Mouse (Mus musculus) erythroblast, adult 5-6 weeks (primary cell): Measurements from ENCODE around the gene Sh2d4b. TPM values are rescaled to one million over a fixed set of nuclear protein-coding genes. Genes with fewer than 3 reads are reported as not detected.

ENCODE experiments used
- ATAC-seq: replicated peaks from 2 replicates; pipeline ENCODE4 v1.8.0; 2016; ENCODE audit warnings: moderate number of reproducible peaks, mild to moderate bottlenecking, moderate TSS enrichment, inconsistent platforms; ENCODE audit not compliant: poor library complexity, low FRiP score, severe bottlenecking
- total RNA-seq, 2 experiments: library from RNA; stranded (forward) in 1 of 2; stranded (reverse) in 1 of 2; fragments of 150-400 nt in 1 of 2; fragments of 200-764, 138-1000 nt in 1 of 2; gene quantifications; 2 replicates each; pipeline versions ENCODE4 v1.2.3 to v1.2.4; 2015 to 2017; ENCODE audit warnings: low replicate concordance in 2 of 2

The Sh2d4b gene
- total RNA-seq (2015; ENCODE audit: low replicate concordance): not detected in 2 replicates
- total RNA-seq (2017; ENCODE audit: low replicate concordance): 0.56 TPM in 1 of 2 replicates, not detected in the other

- ATAC-seq: no peak
These were observed at the start of gene Sh2d4b for GRCm38 (mm10) chr14:40893196-40893595. Sh2d4b (minus strand) TSS chr14:40893266.

GRCm38 (mm10) chr14:40942429-40942828 is 49.4 kb upstream of the Sh2d4b start:
- ATAC-seq: no peak

- ATAC-seq: no peak
These were observed 45.4 kb upstream of the Sh2d4b start for GRCm38 (mm10) chr14:40938380-40938987.

GRCm38 (mm10) chr14:40937052-40937451 is 44.0 kb upstream of the Sh2d4b start:
- no peak for ATAC-seq

DNA sequence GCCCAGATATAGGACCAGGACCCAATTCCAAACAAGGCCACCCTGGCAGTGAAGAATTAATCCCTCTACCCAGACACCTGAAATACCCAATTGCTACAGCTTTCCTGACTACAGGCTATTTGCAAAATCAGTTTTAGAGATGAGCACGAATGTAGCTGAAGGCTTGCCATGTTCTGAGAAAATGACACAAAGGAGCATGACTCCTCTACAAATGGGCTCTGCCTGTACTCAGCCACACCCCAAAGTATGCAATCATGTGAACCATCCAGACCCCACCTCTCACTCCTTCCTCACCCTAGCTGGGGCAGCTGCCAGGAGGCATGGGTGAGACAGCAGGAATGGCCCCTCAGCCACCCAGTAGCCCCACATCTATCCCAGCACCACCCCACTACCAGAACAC is 42.4 kb upstream of the Sh2d4b start:
- ATAC-seq: no peak

DNA sequence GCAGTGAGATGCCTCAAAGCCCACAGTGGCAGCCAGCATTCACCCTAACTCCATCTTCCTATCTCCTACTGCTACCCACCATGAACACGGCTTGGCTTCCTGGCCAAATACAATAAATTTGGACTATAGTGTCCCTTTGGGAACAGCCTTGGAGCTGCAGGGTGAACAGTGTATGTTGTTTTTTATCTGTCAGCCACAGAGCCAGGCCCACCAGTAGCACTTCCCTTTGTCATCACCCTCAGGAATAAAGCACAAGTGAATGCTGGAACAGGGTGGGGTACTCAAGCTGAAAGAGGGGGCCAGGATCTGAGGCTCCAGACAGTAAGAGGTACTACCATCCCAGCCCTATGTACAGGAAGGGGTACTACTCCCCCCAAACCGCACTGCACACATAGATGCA is 42.0 kb upstream of the Sh2d4b start:
- no peak for ATAC-seq

DNA sequence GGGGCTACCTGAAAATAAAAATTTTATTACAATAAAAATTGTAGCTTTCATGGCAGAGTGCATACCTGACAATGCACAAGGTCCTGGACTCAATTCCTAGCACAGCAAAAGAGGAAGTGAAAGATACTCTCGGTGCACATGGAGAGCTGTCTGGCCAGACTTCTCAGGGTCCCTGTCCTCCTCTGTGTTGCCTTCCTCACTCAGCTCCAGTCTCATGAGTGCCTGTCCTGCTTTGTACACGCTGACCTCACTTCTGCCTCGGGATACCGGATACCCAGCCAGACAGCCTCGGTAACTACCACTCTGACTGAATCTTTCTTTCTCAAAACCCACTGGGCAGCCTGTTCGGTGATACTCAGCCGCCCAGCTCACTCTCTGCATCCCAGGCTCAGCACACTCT is 40.3 kb upstream of the Sh2d4b start:
- no peak for ATAC-seq

GRCm38 (mm10) chr14:40932225-40932624 is 39.2 kb upstream of the Sh2d4b start:
- no peak for ATAC-seq

- no peak for ATAC-seq
These were observed 38.2 kb upstream of the Sh2d4b start for GRCm38 (mm10) chr14:40931115-40931829.

DNA sequence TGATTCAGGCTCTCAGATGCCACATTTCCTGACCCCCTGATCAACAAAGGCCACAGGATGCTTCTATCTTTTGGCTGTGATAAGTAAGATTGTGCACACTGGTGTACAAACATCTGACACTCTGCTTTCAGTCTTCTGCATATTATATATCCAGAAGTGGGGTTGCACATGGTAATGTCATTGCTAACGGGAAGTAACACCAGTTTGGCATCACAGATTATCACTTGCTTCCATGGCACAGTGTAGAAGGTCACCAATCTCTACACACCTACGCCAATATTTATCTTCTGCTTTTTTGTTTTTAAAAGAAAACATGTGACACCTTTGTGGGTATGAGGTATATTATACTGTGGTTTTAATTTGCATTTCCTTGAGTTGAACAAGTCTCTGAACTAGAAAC is 36.9 kb upstream of the Sh2d4b start:
- no peak for ATAC-seq

- no peak for ATAC-seq
These were observed 35.8 kb upstream of the Sh2d4b start for GRCm38 (mm10) chr14:40928897-40929296.

GRCm38 (mm10) chr14:40927041-40927440 is 34.0 kb upstream of the Sh2d4b start:
- no peak for ATAC-seq

DNA sequence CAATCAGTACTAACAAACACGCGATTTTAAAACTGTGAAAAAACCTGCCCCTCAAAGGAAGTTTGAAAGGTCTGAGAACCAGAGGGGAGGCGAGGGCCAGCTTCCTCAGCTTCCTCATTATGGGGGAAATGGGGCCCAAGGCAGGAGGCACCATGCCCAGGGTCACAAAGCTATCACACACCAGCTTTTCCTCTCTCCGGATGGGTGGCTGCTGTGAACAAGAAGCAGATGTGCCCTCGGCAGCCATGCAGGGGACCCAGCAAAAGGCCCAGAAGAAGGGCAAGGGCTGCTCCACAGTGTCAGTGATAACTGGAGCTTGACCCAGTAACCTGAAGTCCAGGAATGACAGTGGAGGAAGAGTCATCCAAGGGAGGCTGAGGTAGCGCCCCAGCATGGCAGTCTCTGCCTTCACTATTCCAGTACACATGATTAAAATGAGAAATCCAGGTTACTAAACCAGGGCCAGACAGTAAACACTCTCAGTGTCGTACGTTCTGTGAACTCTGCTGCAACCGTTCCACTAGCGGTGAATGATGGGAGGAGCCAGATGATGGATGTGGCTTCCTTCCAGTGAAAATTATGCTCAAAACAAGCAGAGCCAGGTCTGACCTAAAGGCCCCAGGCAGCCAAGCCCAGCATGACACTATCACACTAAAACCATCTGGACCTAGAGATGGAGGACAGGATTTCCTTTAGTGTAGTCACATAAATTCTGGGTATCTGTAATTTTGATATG is 31.5 kb upstream of the Sh2d4b start:
- no peak for ATAC-seq

DNA sequence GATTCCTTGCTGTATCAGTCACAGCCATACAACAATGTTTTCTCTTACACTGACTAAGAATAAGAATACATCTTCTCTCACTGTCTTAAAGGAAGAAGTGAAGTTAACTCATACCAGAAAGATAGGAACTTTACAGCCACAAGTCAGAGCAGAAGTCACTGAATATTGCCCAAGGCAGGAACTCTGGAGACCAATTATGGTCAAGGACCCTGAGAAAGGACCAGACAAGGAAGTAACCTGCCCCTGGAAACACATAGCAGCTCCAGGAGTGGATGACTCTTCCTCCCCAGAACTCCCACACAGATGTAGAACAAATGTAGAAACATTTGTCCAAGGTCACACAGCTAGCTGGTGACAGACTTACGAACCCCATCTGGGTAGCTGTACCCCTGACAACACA is 28.2 kb upstream of the Sh2d4b start:
- ATAC-seq: no peak

DNA sequence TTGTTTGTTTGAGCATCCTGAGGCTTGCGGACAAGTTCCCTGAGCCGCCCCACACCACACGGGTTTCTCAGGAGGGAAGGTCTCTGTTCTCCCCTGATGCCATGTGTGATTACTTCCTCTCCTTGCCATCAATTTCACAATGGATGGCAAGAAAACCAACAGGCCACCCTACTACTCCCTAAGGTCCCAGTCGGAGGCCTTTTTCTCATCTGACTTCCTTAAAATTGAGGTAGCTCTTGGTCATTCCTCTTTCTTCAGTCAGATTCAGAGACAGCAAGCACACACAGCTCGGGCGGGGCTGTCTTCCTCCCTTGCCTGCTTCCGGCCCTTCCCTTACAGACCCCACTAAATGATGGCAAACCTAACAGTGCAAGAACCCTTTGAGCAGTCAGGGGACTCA is 26.5 kb upstream of the Sh2d4b start:
- no peak for ATAC-seq

GRCm38 (mm10) chr14:40918477-40918876 is 25.4 kb upstream of the Sh2d4b start:
- no peak for ATAC-seq

- peak; percentile 73; the same call in 1 of the 2 replicates for ATAC-seq
These were observed 24.6 kb upstream of the Sh2d4b start for GRCm38 (mm10) chr14:40917632-40918031.

DNA sequence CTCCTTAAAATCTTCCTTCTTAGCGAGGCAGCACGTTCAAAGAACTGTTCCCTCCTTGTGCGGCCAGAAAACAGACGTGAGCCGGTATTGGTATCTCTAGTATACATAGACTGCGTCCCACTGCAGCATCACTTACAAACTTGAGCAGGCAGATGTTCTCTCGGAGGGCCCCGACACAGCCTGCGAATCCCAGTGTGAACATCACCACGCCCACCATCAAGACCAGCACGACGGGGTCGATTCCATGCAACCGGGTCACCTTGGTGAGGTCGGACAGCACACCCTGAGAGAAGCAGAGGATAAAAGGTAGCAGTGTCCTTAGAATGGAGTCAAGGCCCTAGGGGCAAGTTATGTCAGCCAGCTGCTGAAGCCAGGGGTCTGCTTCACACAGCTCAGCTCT is 23.6 kb upstream of the Sh2d4b start:
- ATAC-seq: no peak

- ATAC-seq: no peak
These were observed 22.8 kb upstream of the Sh2d4b start for GRCm38 (mm10) chr14:40915838-40916237.

GRCm38 (mm10) chr14:40914701-40915100 is 21.6 kb upstream of the Sh2d4b start:
- no peak for ATAC-seq

DNA sequence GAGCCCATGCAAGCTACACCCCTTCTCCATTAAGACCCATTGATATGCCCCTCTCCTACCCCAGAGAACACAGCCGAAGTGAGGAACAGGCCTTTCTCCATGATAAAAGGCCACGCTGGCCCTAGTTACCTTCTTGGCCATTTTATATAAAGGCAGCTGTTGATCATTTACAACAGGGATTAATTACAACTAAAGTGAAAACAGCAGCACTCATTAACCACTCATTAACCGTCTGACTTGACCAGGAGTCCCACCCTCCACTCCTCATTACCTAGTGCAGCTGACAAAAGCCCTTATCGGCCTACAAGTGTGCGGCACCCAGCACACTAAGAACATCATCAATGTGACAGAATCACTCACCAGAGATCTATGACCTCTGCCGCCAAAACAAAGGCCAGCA is 20.6 kb upstream of the Sh2d4b start:
- no peak for ATAC-seq
